Mouse (Mus musculus): ENCODE data around the gene AB124611. TPM values are rescaled to one million over a fixed set of nuclear protein-coding genes. Genes with fewer than 3 reads are reported as not detected.
A peak's percentile ranks its signal among the peaks of the same experiment; 100 is the strongest.
"Not testable (repeated sequence)": the region's sequence is repeated elsewhere in the genome, so short reads cannot be mapped to it uniquely, and the experiment has no call there.

The AB124611 gene
- polyA plus RNA-seq, 1 experiment from 2014 or later: 2.3 TPM

DNA sequence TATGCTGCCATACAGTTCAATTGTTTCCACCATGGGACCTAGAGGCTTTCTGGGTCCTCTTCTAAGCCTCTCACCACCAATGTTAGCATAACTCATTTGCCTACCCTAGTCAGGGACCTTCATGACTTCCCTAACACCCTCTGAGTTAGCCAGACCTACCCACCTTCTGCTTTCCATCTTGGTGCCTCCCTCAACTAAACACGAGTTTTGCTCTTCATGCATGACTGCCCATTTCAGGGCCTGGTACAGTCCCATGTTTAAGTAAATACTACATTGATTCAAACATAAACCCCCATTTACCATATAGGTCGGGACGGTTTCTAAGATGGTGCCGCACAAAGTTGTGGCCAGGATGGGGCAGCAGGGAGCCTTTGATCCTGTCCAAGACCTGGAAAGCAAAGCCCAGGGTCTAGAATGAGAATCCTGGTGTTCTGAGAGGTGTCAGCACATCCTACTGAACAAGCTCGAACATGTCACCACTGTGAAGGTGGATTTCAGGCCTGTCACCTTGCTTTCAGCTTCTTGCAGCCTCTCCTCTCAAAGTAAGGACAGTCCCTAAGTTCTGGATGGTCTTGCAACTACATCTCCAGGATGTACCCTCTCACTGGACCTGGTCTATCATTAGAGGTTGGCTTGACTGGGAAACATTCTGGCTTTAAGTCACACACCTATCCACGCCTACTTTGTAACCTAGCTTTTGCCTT, 65.3 kb downstream of the AB124611 start:
- peaks cover 57% of the 10 kb centered on the region for H3K36me3 ChIP-seq
- H3K27ac ChIP-seq: no peak overlapping the region
- ATAC-seq (replicated peaks; ENCODE audit: insufficient number of reproducible peaks, insufficient read depth, low FRiP score, low read depth): no peak
- H3K9me3 ChIP-seq (replicated peaks): no peaks in the 10 kb centered on the region
- H3K9ac ChIP-seq: no peak overlapping the region; the same call in 1 of the 2 replicates
- 78% methylated on average over 6 of the region's 6 CpGs for WGBS
- H3K4me1 ChIP-seq (replicated peaks): peaks cover 26% of the 10 kb centered on the region
- H3K27me3 ChIP-seq: no peaks in the 10 kb centered on the region
- no peak overlapping the region; the same call in 1 of the 2 replicates for H3K4me3 ChIP-seq
- H3K4me2 ChIP-seq: 0 out of 2 replicates have a peak overlapping the region, but pooled peaks have one; percentile 96

DNA sequence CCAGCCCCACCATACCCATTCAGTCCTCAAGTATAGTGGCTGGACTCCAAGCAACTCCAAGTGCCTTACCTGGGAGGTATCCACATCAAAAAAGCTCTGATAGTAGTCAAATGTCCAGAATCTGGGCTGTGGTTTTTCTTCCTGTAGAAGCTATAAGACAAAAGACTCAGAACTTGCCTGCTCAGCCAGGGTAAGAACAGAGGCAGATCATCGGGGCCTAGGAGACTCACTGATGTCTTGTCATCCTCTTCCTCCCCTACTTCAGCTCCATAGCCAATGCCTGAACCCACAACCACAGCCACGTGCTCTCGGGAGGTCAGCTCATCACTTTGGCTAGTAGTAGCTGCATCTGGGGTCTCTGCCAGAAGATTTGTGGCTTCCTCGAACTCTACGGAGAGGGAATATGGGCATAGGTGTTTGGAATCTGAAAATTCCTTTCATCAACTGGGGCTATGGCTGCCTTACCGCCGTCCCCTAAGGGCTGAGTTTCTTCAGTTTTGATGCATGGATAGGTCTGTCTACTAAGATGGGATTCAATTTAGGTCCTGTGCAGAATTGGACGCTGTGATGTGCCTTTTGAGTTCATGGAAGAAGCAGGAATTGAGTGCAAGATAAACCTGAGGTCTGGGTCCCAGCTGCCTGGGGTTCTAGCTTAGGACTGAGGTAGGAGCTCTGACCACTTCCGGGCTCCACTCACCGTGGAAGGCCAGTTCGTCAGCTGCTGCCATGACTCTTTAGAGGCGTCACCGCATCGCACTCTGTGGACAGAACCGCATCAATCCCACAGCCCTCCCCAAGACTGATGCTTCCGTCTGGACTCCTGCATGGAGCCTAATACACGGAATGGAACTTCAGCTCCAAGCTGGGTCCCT, 66.1 kb downstream of the AB124611 start:
- 18% methylated on average over 17 of the region's 17 CpGs for WGBS

DNA sequence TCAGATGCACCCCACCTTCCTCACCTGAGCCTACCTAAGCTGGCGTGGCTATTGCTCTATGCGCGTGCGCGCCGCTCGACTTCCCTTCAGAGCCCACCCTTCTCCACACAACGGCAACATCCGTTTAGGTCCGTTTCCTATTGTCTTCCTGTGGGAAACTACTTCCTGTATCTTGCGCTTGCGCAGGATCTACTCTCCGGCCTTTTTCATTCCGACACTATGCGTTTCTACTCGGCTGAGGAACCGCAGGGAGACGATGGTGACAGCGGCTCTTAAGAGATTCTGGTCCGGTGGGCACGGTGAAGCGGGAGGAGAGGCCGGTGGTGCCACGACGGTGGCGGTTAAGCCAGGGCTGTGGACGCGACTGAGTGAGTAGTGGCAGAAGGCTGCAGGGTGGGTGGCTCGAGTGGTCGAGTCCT, 66.7 kb downstream of the AB124611 start, which contains the start of the genes Timm29 and Yipf2:
Timm29 (plus strand) TSS at position 20 of the 419 bp plus-strand sequence.
Yipf2 (minus strand) TSS at position 126 of the 419 bp plus-strand sequence.
- under 1% methylated on average over 30 of the region's 30 CpGs for WGBS
- H3K4me3 ChIP-seq: peak within 1 kb of the TSS; percentile 96
- H3K9me3 ChIP-seq (replicated peaks): no peaks in the 10 kb centered on the region
- H3K36me3 ChIP-seq: peaks cover 47% of the 10 kb centered on the region
- H3K27me3 ChIP-seq: no peaks in the 10 kb centered on the region
- peak within 1 kb of the TSS; percentile 96 for H3K4me2 ChIP-seq
- peaks cover 26% of the 10 kb centered on the region for H3K4me1 ChIP-seq (replicated peaks)
- peak within 1 kb of the TSS; percentile 95 for H3K9ac ChIP-seq
- H3K27ac ChIP-seq: peak within 1 kb of the TSS; percentile 85
- peak; percentile 85 for ATAC-seq (replicated peaks; ENCODE audit: insufficient number of reproducible peaks, insufficient read depth, low FRiP score, low read depth)

More for the DNA sequence above, 66.1 kb downstream of the AB124611 start:
- Histone ChIP-seq H3K4me3 (peak overlapping the region; percentile 96), H3K4me1 (replicated peaks) (peaks cover 26% of the 10 kb centered on the region), H3K4me2 (peak overlapping the region; percentile 96), H3K9ac (peak overlapping the region; percentile 95), H3K36me3 (peaks cover 54% of the 10 kb centered on the region), H3K27me3 (no peaks in the 10 kb centered on the region), H3K9me3 (replicated peaks) (no peaks in the 10 kb centered on the region), H3K27ac (peak overlapping the region; percentile 53)
- ATAC-seq (replicated peaks; ENCODE audit: insufficient number of reproducible peaks, insufficient read depth, low FRiP score, low read depth): no peak; the same call in 1 of the 2 replicates

DNA sequence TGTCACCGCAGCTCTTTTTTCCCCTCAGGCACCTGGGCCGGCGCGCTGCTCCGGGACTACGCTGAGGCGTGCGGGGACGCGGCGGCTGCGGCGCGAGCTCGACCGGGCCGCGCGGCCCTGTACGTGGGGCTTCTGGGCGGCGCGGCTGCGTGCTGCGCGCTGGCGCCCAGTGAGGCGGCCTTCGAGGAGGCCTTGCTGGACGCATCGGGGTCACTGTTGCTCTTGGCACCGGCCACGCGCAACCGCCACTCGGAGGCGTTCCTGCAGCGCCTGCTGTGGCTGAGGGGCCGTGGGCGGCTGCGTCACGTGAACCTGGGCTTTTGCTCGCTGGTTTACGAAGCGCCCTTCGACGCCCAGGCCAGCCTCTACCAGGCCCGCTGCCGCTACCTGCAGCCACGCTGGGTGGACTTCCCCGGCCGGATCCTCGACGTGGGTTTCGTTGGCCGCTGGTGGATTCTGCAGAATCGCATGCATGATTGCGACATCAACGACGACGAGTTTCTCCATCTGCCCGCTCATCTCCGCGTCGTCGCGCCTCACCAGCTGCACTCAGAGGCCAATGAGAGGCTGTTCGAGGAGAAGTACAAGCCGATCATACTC, 67.2 kb downstream of the AB124611 start:
- Histone ChIP-seq H3K9me3 (replicated peaks) (no peaks in the 10 kb centered on the region), H3K9ac (peak overlapping the region; percentile 95), H3K27me3 (no peaks in the 10 kb centered on the region), H3K27ac (peak overlapping the region; percentile 85), H3K4me3 (peak overlapping the region; percentile 96), H3K4me2 (peak overlapping the region; percentile 96), H3K36me3 (peaks cover 42% of the 10 kb centered on the region), H3K4me1 (replicated peaks) (peaks cover 26% of the 10 kb centered on the region)
- 2% methylated on average over 51 of the region's 69 CpGs for WGBS
- ATAC-seq (replicated peaks; ENCODE audit: insufficient number of reproducible peaks, insufficient read depth, low FRiP score, low read depth): peak; percentile 50

DNA sequence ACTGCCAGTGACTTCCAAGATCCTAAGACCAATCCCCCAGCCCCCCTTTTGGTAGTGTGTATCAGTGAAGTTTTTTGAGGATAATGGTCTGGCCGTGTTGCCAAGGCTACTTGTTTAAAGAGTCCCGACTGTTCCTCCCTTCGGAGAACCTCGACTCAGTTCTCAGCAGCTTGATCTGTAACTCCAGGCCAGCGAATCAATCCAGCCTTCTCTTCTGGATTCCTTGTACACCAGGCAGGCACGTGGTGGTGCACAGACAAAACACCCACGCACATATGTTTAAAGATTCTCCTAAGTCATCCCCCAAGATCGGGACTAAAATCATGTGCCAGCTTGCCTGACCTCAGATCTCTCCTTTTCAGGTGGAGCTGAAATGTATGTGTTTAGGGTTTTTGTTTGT, 68.4 kb downstream of the AB124611 start:
- not testable (repeated sequence) for H3K27me3 ChIP-seq; H3K9ac ChIP-seq; H3K9me3 ChIP-seq (replicated peaks); H3K27ac ChIP-seq; ATAC-seq (replicated peaks; ENCODE audit: insufficient number of reproducible peaks, insufficient read depth, low FRiP score, low read depth)
- H3K4me3 ChIP-seq: peak overlapping the region; percentile 96
- H3K4me1 ChIP-seq (replicated peaks): peaks cover 26% of the 10 kb centered on the region
- H3K36me3 ChIP-seq: peaks cover 31% of the 10 kb centered on the region
- peak overlapping the region; percentile 96 for H3K4me2 ChIP-seq
- WGBS: 86% methylated on average over 8 of the region's 8 CpGs

DNA sequence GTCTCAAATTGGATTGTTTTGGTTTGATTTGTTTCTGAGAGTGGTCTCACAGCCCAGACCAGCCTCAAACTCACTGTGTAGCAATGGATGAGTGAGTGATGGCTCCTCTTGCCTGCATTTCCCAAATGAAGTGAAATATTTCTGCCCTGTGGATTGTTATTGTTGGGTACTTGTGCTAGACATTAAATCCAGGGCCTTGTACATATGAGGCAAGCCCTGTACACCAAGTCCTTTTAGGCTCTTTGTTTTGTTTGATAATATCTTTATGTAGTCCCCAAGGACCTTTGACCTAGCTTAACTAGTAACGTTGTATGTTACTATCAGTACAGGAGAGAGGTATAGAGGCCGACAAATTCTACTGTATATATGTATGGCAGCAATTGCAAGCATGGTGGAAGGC, 68.9 kb downstream of the AB124611 start:
- H3K9ac ChIP-seq: no peak overlapping the region
- 86% methylated on average over 2 of the region's 2 CpGs for WGBS

More for the DNA sequence above, 68.9 kb downstream of the AB124611 start:
- Histone ChIP-seq H3K4me2 (no peak overlapping the region), H3K4me3 (no peak overlapping the region), H3K27me3 (no peaks in the 10 kb centered on the region), H3K36me3 (peaks cover 26% of the 10 kb centered on the region), H3K9me3 (replicated peaks) (no peaks in the 10 kb centered on the region), H3K4me1 (replicated peaks) (peaks cover 26% of the 10 kb centered on the region), H3K27ac (no peak overlapping the region)
- ATAC-seq (replicated peaks; ENCODE audit: insufficient number of reproducible peaks, insufficient read depth, low FRiP score, low read depth): no peak

Small RNA genes lying within 50 kb of the gene (microRNA-seq; reads per million reads assigned to microRNA genes)
- 2.1 reads per million, percentile 2 among the genes with 10 or more reads in this experiment for gene Mir199a-1

Other genes starting within 250 kb of the AB124611 start
- 10.4 and 12.5 TPM in 2 replicates for gene Kri1, start 238.2 kb upstream of the AB124611 start, polyA plus RNA-seq (2015; fragmentation: Nextera tagmentation; extraction: Ambion mirVana)
- gene Cdkn2d, start 234.8 kb upstream of the AB124611 start, polyA plus RNA-seq (2015; fragmentation: Nextera tagmentation; extraction: Ambion mirVana): 88.6 and 96.4 TPM in 2 replicates
- 1.8 and 6.9 TPM in 2 replicates for gene Ap1m2, start 213.8 kb upstream of the AB124611 start, polyA plus RNA-seq (2015; fragmentation: Nextera tagmentation; extraction: Ambion mirVana)
- 56.8 and 81.4 TPM in 2 replicates for gene Slc44a2, start 205.5 kb upstream of the AB124611 start, polyA plus RNA-seq (2015; fragmentation: Nextera tagmentation; extraction: Ambion mirVana)
- gene Ilf3, start 158.3 kb upstream of the AB124611 start, polyA plus RNA-seq (2015; fragmentation: Nextera tagmentation; extraction: Ambion mirVana): 88.1 and 118 TPM in 2 replicates
- gene Qtrt1, start 114.3 kb upstream of the AB124611 start, polyA plus RNA-seq (2015; fragmentation: Nextera tagmentation; extraction: Ambion mirVana): 23.8 and 28.1 TPM in 2 replicates
- 60.0 and 73.6 TPM in 2 replicates for gene Dnm2, start 101.3 kb upstream of the AB124611 start, polyA plus RNA-seq (2015; fragmentation: Nextera tagmentation; extraction: Ambion mirVana)
- 78.8 and 92.6 TPM in 2 replicates for gene Tmed1, start 15.9 kb upstream of the AB124611 start, polyA plus RNA-seq (2015; fragmentation: Nextera tagmentation; extraction: Ambion mirVana)
- 26.2 and 41.0 TPM in 2 replicates for gene Carm1, start 20.7 kb downstream of the AB124611 start, polyA plus RNA-seq (2015; fragmentation: Nextera tagmentation; extraction: Ambion mirVana)
- gene Timm29, start 66.5 kb downstream of the AB124611 start, polyA plus RNA-seq (2015; fragmentation: Nextera tagmentation; extraction: Ambion mirVana): 26.1 and 29.8 TPM in 2 replicates
- 12.0 and 16.5 TPM in 2 replicates for gene Yipf2, start 66.7 kb downstream of the AB124611 start, polyA plus RNA-seq (2015; fragmentation: Nextera tagmentation; extraction: Ambion mirVana)
- 39.6 and 57.4 TPM in 2 replicates for gene Smarca4, start 90.0 kb downstream of the AB124611 start, polyA plus RNA-seq (2015; fragmentation: Nextera tagmentation; extraction: Ambion mirVana)
- gene Ldlr, start 197.3 kb downstream of the AB124611 start, polyA plus RNA-seq (2015; fragmentation: Nextera tagmentation; extraction: Ambion mirVana): 12.9 and 25.0 TPM in 2 replicates
- 69.6 and 88.1 TPM in 2 replicates for gene Spc24, start 234.1 kb downstream of the AB124611 start, polyA plus RNA-seq (2015; fragmentation: Nextera tagmentation; extraction: Ambion mirVana)